In the genomic region with DNA sequence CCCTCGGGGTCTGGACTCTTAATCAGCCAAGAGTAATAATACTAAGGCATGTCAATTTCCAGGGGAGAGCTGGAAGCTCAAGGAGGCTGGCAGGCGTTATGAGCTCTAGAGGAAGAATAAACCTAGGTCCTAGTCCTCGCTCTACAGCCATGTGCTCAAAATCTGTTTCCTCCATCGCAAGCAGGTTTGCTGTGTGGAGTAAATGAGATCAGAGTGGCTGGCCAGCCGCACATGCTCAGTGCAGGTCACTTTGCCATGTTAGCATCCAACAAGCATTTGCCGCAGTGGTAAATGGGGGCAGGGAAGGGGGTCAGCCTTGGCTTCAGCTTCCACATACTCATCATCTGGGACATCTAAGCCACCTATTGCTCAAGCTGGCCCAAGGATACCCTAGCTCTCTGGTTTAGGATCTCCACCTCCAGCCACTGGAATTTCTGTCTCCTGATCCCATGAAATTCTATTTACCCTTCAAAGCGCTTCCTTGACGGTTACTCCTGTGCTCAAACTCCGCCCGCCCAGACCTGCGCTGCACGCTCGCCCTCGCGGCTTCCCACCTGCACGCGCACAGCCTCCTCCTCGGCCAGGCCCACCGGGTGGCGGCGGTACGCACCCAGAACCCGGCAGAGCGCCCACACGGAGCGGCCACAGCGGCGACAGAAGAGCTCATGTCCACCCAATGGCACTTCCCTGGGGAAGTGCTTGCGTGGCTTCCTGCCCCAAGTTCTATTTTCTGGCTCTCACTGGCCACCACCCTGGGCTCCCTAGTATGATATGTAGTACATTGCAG, we compare ENCODE assay signal across 8 mouse cellular contexts. TPM values are rescaled to one million over a fixed set of nuclear protein-coding genes. Genes with fewer than 3 reads are reported as not detected.
DNase-seq lines count a peak whose midpoint lies in the region; ATAC-seq and TF ChIP-seq lines count a peak whose summit lies in the region.

No protein-coding gene starts in this region.

- H3K27ac ChIP-seq in brown adipose tissue, adult 24 weeks (replicated peaks; ENCODE audit: low read depth, low read length), result peak overlapping the region; percentile 22
- no peak overlapping the region for H3K27ac ChIP-seq in hindbrain, embryonic 14.5 days
- peak overlapping the region; percentile 83 for H3K27ac ChIP-seq in liver, postnatal 0 days (ENCODE audit: low read depth)
- H3K27ac ChIP-seq in neural tube, embryonic 15.5 days (replicated peaks), result no peak overlapping the region

- TF ChIP-seq EP300 in liver, postnatal 0 days (IDR thresholded peaks at IDR 0.05; ENCODE audit: low read depth), result no peak

- H3K9ac ChIP-seq in hindbrain, embryonic 14.5 days, result peak overlapping the region; percentile 5; the same call in 1 of the 2 replicates
- peak overlapping the region; percentile 74 for H3K9ac ChIP-seq in liver, postnatal 0 days (replicated peaks)
- peak overlapping the region; percentile 40 for H3K9ac ChIP-seq in neural tube, embryonic 15.5 days (replicated peaks)

- no peak for ATAC-seq in CD4-positive, CD25-positive, alpha-beta regulatory T cell, adult 4 months
- ATAC-seq in hindbrain, embryonic 14.5 days (ENCODE audit: low FRiP score), result no peak
- ATAC-seq in liver, postnatal 0 days, result no peak
- ATAC-seq in neural tube, embryonic 15.5 days (ENCODE audit: low FRiP score), result peak; percentile 69

- H3K4me1 ChIP-seq in brown adipose tissue, adult 24 weeks (ENCODE audit: control insufficient read depth, insufficient read depth, insufficient read length, low read length), result no peaks in the 10 kb centered on the region
- 0 out of 2 replicates have a peak, but pooled peaks cover 3% of the 10 kb centered on the region for H3K4me1 ChIP-seq in hindbrain, embryonic 14.5 days (replicated peaks; ENCODE audit: control insufficient read depth, insufficient read depth, low read length)
- peaks cover 26% of the 10 kb centered on the region for H3K4me1 ChIP-seq in liver, postnatal 0 days (ENCODE audit: insufficient read depth)
- H3K4me1 ChIP-seq in neural tube, embryonic 15.5 days, result peaks cover 26% of the 10 kb centered on the region

- H3K4me2 ChIP-seq in hindbrain, embryonic 14.5 days (replicated peaks), result peak overlapping the region; percentile 52
- H3K4me2 ChIP-seq in liver, postnatal 0 days (ENCODE audit: low read depth, low read length), result peak overlapping the region; percentile 75
- H3K4me2 ChIP-seq in neural tube, embryonic 15.5 days, result peak overlapping the region; percentile 70

- WGBS in hindbrain, embryonic 14.5 days, result 10% methylated on average over 29 of the region's 29 CpGs
- WGBS in liver, postnatal 0 days (ENCODE audit: insufficient replicate concordance), result 15% methylated on average over 29 of the region's 29 CpGs
- 9% methylated on average over 29 of the region's 29 CpGs for WGBS in neural tube, embryonic 15.5 days

- peak; percentile 62 for DNase-seq in CD4-positive, CD25-positive, alpha-beta regulatory T cell, adult 2 months (ENCODE audit: low read depth, low spot score)
- no peak for DNase-seq in hindbrain, embryonic 14.5 days (ENCODE audit: low spot score)
- DNase-seq in liver, postnatal 0 days, result peak; percentile 58
- no peak for DNase-seq in urinary bladder, adult 2 months (ENCODE audit: low spot score)
- no peak for DNase-seq in gastrocnemius, postnatal 25 days

- no peaks in the 10 kb centered on the region for H3K36me3 ChIP-seq in hindbrain, embryonic 14.5 days (replicated peaks; ENCODE audit: control insufficient read depth, insufficient read depth)
- peaks cover 7% of the 10 kb centered on the region for H3K36me3 ChIP-seq in liver, postnatal 0 days (replicated peaks; ENCODE audit: insufficient read depth, low read length)
- H3K36me3 ChIP-seq in neural tube, embryonic 15.5 days, result peaks cover 5% of the 10 kb centered on the region; the same call in 1 of the 2 replicates

- H3K4me3 ChIP-seq in brown adipose tissue, adult 24 weeks (ENCODE audit: insufficient read depth, low read depth, low read length), result peak overlapping the region; percentile 73
- peak overlapping the region; percentile 24 for H3K4me3 ChIP-seq in hindbrain, embryonic 14.5 days (replicated peaks; ENCODE audit: low read length)
- peak overlapping the region; percentile 70 for H3K4me3 ChIP-seq in liver, postnatal 0 days (ENCODE audit: low read depth, low read length)
- peak overlapping the region; percentile 34 for H3K4me3 ChIP-seq in neural tube, embryonic 15.5 days (replicated peaks)

- TF ChIP-seq CTCF in liver, postnatal 0 days (IDR thresholded peaks at IDR 0.05; ENCODE audit: low read depth), result no peak

- no peaks in the 10 kb centered on the region for H3K9me3 ChIP-seq in hindbrain, embryonic 14.5 days (ENCODE audit: control insufficient read depth, low read length)
- no peaks in the 10 kb centered on the region for H3K9me3 ChIP-seq in liver, postnatal 0 days (ENCODE audit: low read length)
- no peaks in the 10 kb centered on the region for H3K9me3 ChIP-seq in neural tube, embryonic 15.5 days (replicated peaks)

- peaks cover 54% of the 10 kb centered on the region for H3K27me3 ChIP-seq in hindbrain, embryonic 14.5 days (ENCODE audit: control insufficient read depth, insufficient read depth, low read length)
- H3K27me3 ChIP-seq in liver, postnatal 0 days (ENCODE audit: insufficient read depth, low read length), result no peaks in the 10 kb centered on the region
- H3K27me3 ChIP-seq in neural tube, embryonic 15.5 days (replicated peaks), result peaks cover 55% of the 10 kb centered on the region

RNA-seq across cellular contexts. Expression of gene Trim14, which starts 1.8 kb away (rescaled TPM):
- 10 to 100 TPM; 33.2 to 35.8 TPM for polyA plus RNA-seq in CD4-positive, CD25-positive, alpha-beta regulatory T cell, adult 4 months (2017; shearing (Covaris generic))
- polyA plus RNA-seq in brown adipose tissue, adult 24 weeks (2012; ENCODE audit: insufficient read depth, insufficient read length, missing spikeins), result 3.3 and 3.5 TPM in 2 replicates
- 1.7 and 2.2 TPM in 2 replicates for polyA plus RNA-seq in hindbrain, embryonic 14.5 days (2014; fragmentation: Nextera tagmentation; extraction: Ambion mirVana)
- 14.1 and 16.2 TPM in 2 replicates for polyA plus RNA-seq in liver, postnatal 0 days (2015; fragmentation: Nextera tagmentation; extraction: Ambion mirVana)
- polyA plus RNA-seq in neural tube, embryonic 15.5 days (2015; fragmentation: Nextera tagmentation; extraction: Ambion mirVana), result 1.5 and 5.1 TPM in 2 replicates
- 5.0 and 5.7 TPM in 2 replicates for polyA plus RNA-seq in urinary bladder, adult 2 months (2012; rRNA removed)
- total RNA-seq in gastrocnemius, postnatal 25 days (2021), result 1 to 10 TPM in 1 of 2 experiments, under 1 TPM in 1; 0.46 to 1.4 TPM

RNA-seq across cellular contexts. Expression of gene Nans, which starts 45.1 kb away (rescaled TPM):
- polyA plus RNA-seq in CD4-positive, CD25-positive, alpha-beta regulatory T cell, adult 4 months (2017; shearing (Covaris generic)), result 10 to 100 TPM; 67.1 to 69.6 TPM
- polyA plus RNA-seq in brown adipose tissue, adult 24 weeks (2012; ENCODE audit: insufficient read depth, insufficient read length, missing spikeins), result 5.3 and 11.4 TPM in 2 replicates
- polyA plus RNA-seq in hindbrain, embryonic 14.5 days (2014; fragmentation: Nextera tagmentation; extraction: Ambion mirVana), result 59.7 and 60.3 TPM in 2 replicates
- polyA plus RNA-seq in liver, postnatal 0 days (2015; fragmentation: Nextera tagmentation; extraction: Ambion mirVana), result 23.8 and 25.0 TPM in 2 replicates
- polyA plus RNA-seq in neural tube, embryonic 15.5 days (2015; fragmentation: Nextera tagmentation; extraction: Ambion mirVana), result 76.5 and 85.4 TPM in 2 replicates
- polyA plus RNA-seq in urinary bladder, adult 2 months (2012; rRNA removed), result 34.6 and 35.1 TPM in 2 replicates
- total RNA-seq in gastrocnemius, postnatal 25 days (2021), result 10 to 100 TPM; 16.9 to 21.1 TPM

Comparison
In these comparisons a context has a peak if more than half of its experiments do, and no peak if none do; other contexts are left out.
1. DNase-seq: peak in CD4-positive, CD25-positive, alpha-beta regulatory T cell, adult 2 months (single experiment) and liver, postnatal 0 days (single experiment); none in hindbrain, embryonic 14.5 days (single experiment), urinary bladder, adult 2 months (single experiment) and gastrocnemius, postnatal 25 days (single experiment).
2. H3K27ac ChIP-seq: peak in brown adipose tissue, adult 24 weeks (single experiment) and liver, postnatal 0 days (single experiment); none in hindbrain, embryonic 14.5 days (single experiment) and neural tube, embryonic 15.5 days (single experiment).
3. H3K9ac ChIP-seq: peak in every context shown above with its lines; median percentile 74 in liver, postnatal 0 days; 40 in neural tube, embryonic 15.5 days; 5 in hindbrain, embryonic 14.5 days.
4. Peak in every context shown above with its lines, with median percentiles within 50 percentile points of each other: H3K4me3 ChIP-seq and H3K4me2 ChIP-seq.